Mouse (Mus musculus): ENCODE results near the gene Trim65.

DNA sequence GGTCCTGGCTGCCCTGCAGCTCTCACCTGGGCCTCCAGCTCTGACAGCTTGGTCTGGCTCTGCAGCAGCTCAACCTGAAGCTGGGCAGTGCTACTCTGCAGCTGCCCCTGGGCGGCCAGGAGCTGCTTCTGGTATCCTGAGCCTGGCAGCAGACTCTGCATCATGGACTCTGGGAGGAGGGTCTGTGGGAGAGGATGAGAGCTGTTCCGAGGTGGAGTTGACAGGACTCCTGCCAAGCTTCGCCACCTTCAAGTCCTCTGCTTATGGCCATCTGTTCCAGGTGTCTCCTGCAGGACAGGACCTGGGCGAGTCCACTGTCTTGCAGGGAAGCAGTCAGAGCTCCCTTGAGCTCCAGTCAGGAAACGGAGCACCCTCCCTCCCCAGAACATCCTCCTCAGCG, 18.4 kb upstream of the Trim65 start:
- TF ChIP-seq CTCF (IDR thresholded peaks at IDR 0.05; ENCODE audit: insufficient read depth, low read length) (no peak), POLR2A (IDR thresholded peaks at IDR 0.05; ENCODE audit: borderline replicate concordance, extremely low read depth, low read depth, low read length) (no peak)

Data from lung, adult 2 months (tissue).